Mouse (Mus musculus) cortical plate, adult 2 months (tissue): ENCODE results near the gene Scarb2.

Experiments
- CTCF ChIP-seq: fragments of 200-500 bp; IDR thresholded peaks from 2 replicates; pipeline ENCODE4 v1.5.1; 2011; ENCODE audit warnings: mild to moderate bottlenecking, control low read depth, low read length; ENCODE audit not compliant: insufficient read depth; ENCODE audit errors: extremely low read depth
- POLR2A ChIP-seq: fragments of 200-500 bp; IDR thresholded peaks from 2 replicates; pipeline ENCODE4 v1.6.1; 2011; ENCODE audit warnings: mild to moderate bottlenecking, low read length, control low read depth; ENCODE audit not compliant: insufficient read depth; ENCODE audit errors: extremely low read depth

- no peak for TF ChIP-seq CTCF
- no peak for TF ChIP-seq POLR2A
These were observed 46.0 kb upstream of the Scarb2 start for GRCm38 (mm10) chr5:92552611-92553010.
